Mouse (Mus musculus) liver, embryonic 14.5 days (tissue): ENCODE results near the gene Zmiz1. TPM values are rescaled to one million over a fixed set of nuclear protein-coding genes. Genes with fewer than 3 reads are reported as not detected.

Experiments used
- ATAC-seq: fragments of 200-750 bp; cut with Nextera tagmentation; 2 replicates; pipeline ENCODE4 v1.8.0; 2017; ENCODE audit warnings: moderate number of reproducible peaks, mild to moderate bottlenecking, moderate library complexity; ENCODE audit not compliant: insufficient read depth
- DNase-seq, 3 experiments: peaks; one replicate each; pipeline ENCODE4 v3.0.0-alpha.2; 2012 to 2013; ENCODE audit warnings: low read depth in 3 of 3, low spot score in 3 of 3
- H3K27ac ChIP-seq: fragments of 300-500 bp; sonication (generic); 2 replicates; pipeline ENCODE4 v1.5.1; 2014; ENCODE audit warnings: moderate library complexity, mild to moderate bottlenecking, control low read depth, inconsistent platforms
- H3K27me3 ChIP-seq: fragments of 300-500 bp; sonication (generic); 2 replicates; pipeline ENCODE4 v1.6.1; 2014; ENCODE audit warnings: mild to moderate bottlenecking, low read length, moderate library complexity; ENCODE audit not compliant: control insufficient read depth, insufficient read depth
- H3K36me3 ChIP-seq: fragments of 300-500 bp; sonication (generic); replicated peaks from 2 replicates; pipeline ENCODE4 v1.6.1; 2014; ENCODE audit warnings: low read depth; ENCODE audit not compliant: control insufficient read depth, insufficient read depth
- H3K4me1 ChIP-seq, 2 experiments: fragments of 200-500 bp in 1 of 2; fragments of 300-500 bp in 1 of 2; sonication (generic) in 1 of 2; replicated peaks; 2 replicates each; pipeline ENCODE4 v1.6.1; 2012 to 2014; ENCODE audit warnings: antibody characterized with exemption in 1 of 2, inconsistent platforms in 1 of 2, low read length in 1 of 2; ENCODE audit not compliant: control insufficient read depth in 2 of 2, insufficient read depth in 2 of 2
- H3K4me2 ChIP-seq: fragments of 300-500 bp; sonication (generic); 2 replicates; pipeline ENCODE4 v1.6.1; 2014; ENCODE audit warnings: low read depth, mild to moderate bottlenecking, control low read depth, moderate library complexity
- H3K4me3 ChIP-seq, 2 experiments: fragments of 200-500 bp in 1 of 2; fragments of 300-500 bp in 1 of 2; sonication (generic) in 1 of 2; 2 replicates each; pipeline ENCODE4 v1.5.1; 2012 to 2014; ENCODE audit warnings: low read depth in 2 of 2, low read length in 2 of 2, mild to moderate bottlenecking in 2 of 2, control low read depth in 1 of 2, inconsistent platforms in 1 of 2, moderate library complexity in 1 of 2; ENCODE audit not compliant: insufficient read depth in 1 of 2
- H3K9ac ChIP-seq: fragments of 300-500 bp; sonication (generic); replicated peaks from 2 replicates; pipeline ENCODE4 v1.6.1; 2014; ENCODE audit warnings: mild to moderate bottlenecking, control low read depth, moderate library complexity
- H3K9me3 ChIP-seq: fragments of 300-500 bp; sonication (generic); 2 replicates; pipeline ENCODE4 v1.6.1; 2016; ENCODE audit warnings: low read length, mixed read lengths; ENCODE audit not compliant: control insufficient read depth
- CTCF ChIP-seq: IDR thresholded peaks from 2 replicates; pipeline ENCODE4 v1.5.1; 2016; ENCODE audit warnings: antibody characterized with exemption, low read depth, control low read depth
- EP300 ChIP-seq: IDR thresholded peaks from 2 replicates; pipeline ENCODE4 v1.6.1; 2016; ENCODE audit warnings: antibody characterized with exemption, low read depth
- WGBS: fragments of 180-500 bp; shearing (Covaris S2); extraction: QIAGEN DNeasy Blood & Tissue Kit; methylation state at CpG from one replicate; pipeline ENCODE4 v1.1.7; 2014; ENCODE audit not compliant: insufficient replicate concordance; 5-methylcytosine and 5-hydroxymethylcytosine counted together
- polyA plus RNA-seq, 2 experiments: library from polyadenylated mRNA; depleted of rRNA in 1 of 2; stranded (reverse) in 1 of 2; unstranded in 1 of 2; fragments of >200 nt; fragmentation: Nextera tagmentation in 1 of 2; extraction: Ambion mirVana in 1 of 2; gene quantifications; 2 replicates each; pipeline versions ENCODE4 v1.2.1 to v1.2.3; 2012 to 2014

Gene Zmiz1
- polyA plus RNA-seq, 2 experiments, result 3.4 to 4.0 TPM

DNA sequence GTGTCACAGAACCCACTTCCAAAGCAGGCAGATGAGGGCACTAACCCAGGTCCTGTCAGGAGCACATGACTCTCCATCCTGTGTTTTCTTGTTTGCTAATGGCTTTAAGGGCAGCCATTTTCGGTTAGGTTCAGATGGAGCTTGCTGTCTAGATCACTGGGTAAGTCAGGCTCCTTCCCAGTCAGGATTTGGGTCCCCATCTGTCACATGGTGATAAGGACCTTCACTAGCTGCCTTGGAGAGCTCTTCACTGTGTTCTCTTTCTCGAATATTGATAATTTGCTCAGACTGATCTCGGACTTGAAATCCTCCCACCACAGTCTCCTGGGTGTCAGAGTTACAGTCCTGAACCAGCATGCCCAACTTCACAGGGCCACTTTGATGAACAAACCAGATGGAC is 35.8 kb downstream of the Zmiz1 start:
- H3K9me3 ChIP-seq, result no peaks in the 10 kb centered on the region
- no peak overlapping the region for H3K4me3 ChIP-seq
- H3K27ac ChIP-seq, result peak overlapping the region; percentile 9
- no peak for TF ChIP-seq CTCF
- TF ChIP-seq EP300, result peak; percentile 58
- no peaks in the 10 kb centered on the region for H3K36me3 ChIP-seq
- no peak overlapping the region; the same call in 1 of the 2 replicates for H3K4me2 ChIP-seq
- ATAC-seq (peak; percentile 76), DNase-seq (peak; percentile 56 to 63 (median 59))
- no peaks in the 10 kb centered on the region for H3K27me3 ChIP-seq
- H3K4me1 ChIP-seq, result peaks cover 46 to 59% of the 10 kb centered on the region in 2 experiments
- 12% methylated on average over 3 of the region's 3 CpGs for WGBS
- H3K9ac ChIP-seq, result no peak overlapping the region

DNA sequence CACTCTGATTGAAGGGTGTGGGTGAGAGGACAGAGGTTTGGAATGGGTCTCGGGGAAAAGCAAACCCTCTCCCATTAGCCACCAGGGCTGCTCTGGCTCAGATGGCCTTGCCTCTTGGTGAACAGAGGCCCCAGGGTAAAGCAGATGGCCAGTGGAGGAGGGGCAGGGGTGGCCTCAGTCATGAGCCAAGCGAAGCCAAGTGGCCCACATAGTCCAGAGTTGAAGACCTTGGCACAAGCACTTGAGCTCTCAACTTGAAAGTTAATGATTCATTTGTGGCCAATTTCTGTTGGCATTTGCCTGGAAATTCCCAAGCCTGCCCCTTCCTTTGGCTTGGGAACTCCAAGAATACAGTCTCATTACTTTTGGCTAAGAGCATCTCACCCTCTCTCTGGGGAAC is 37.1 kb downstream of the Zmiz1 start:
- Histone ChIP-seq H3K4me2 (no peak overlapping the region), H3K36me3 (no peaks in the 10 kb centered on the region), H3K9ac (no peak overlapping the region), H3K27me3 (no peaks in the 10 kb centered on the region), H3K27ac (no peak overlapping the region), H3K9me3 (no peaks in the 10 kb centered on the region), H3K4me3 (no peak overlapping the region), H3K4me1 (peaks cover 47 to 57% of the 10 kb centered on the region in 2 experiments)
- 72% methylated on average over 2 of the region's 2 CpGs for WGBS
- no peak for TF ChIP-seq CTCF
- TF ChIP-seq EP300, result no peak
- ATAC-seq (no peak), DNase-seq (no peak)

DNA sequence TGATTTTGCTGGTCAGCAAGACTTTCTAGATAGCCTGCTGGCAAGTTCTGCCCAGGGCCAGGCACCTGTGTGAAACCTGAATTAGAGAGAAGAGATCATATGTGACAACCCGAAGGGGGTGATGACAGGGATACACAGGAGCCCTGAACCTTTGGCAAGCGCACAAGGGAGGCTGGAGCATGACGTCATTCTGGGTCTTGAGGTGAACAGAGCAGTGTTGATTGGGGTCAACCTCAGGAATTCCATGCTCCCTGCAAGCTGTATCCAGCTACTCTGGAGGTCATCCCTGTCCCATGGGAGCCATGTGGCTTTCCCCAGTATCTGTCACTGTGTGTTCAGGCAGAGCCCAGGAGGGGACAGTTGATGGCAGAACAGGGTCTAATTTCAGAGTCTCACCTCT is 38.0 kb downstream of the Zmiz1 start:
- H3K27ac ChIP-seq, result no peak overlapping the region
- TF ChIP-seq EP300 (no peak), CTCF (no peak)
- H3K27me3 ChIP-seq, result no peaks in the 10 kb centered on the region
- no peaks in the 10 kb centered on the region for H3K9me3 ChIP-seq
- WGBS, result 82% methylated on average over 3 of the region's 3 CpGs
- H3K4me2 ChIP-seq, result no peak overlapping the region
- peaks cover 38 to 54% of the 10 kb centered on the region in 2 experiments for H3K4me1 ChIP-seq
- no peak for DNase-seq
- ATAC-seq, result no peak
- no peak overlapping the region for H3K4me3 ChIP-seq
- no peaks in the 10 kb centered on the region for H3K36me3 ChIP-seq
- H3K9ac ChIP-seq, result no peak overlapping the region

DNA sequence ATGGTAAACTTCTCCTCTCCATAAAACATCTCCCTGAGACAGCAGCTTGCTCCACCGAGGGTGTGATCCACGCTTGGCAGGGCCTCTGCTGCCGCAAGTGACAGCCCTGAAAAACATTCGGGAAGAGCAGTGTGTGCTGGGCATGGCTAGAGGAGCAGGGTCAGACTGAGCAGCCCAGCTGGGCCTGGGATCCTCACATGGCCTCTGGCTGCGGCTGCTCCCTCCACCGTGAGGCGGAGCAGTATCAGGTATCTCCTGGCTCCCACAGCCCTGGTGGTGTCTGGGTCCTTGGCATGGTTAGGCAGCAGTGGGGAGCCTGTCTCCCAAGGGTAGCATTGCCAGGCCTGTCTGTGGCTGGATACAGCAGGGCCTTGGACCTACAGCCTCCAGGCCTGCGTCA is 38.6 kb downstream of the Zmiz1 start:
- H3K36me3 ChIP-seq, result no peaks in the 10 kb centered on the region
- no peak overlapping the region for H3K9ac ChIP-seq
- ATAC-seq (no peak), DNase-seq (no peak)
- H3K27me3 ChIP-seq, result no peaks in the 10 kb centered on the region
- no peaks in the 10 kb centered on the region for H3K9me3 ChIP-seq
- H3K4me2 ChIP-seq, result no peak overlapping the region
- peaks cover 32 to 48% of the 10 kb centered on the region in 2 experiments for H3K4me1 ChIP-seq
- TF ChIP-seq CTCF (no peak), EP300 (no peak)
- H3K27ac ChIP-seq, result no peak overlapping the region
- 63% methylated on average over 8 of the region's 8 CpGs for WGBS
- no peak overlapping the region for H3K4me3 ChIP-seq

DNA sequence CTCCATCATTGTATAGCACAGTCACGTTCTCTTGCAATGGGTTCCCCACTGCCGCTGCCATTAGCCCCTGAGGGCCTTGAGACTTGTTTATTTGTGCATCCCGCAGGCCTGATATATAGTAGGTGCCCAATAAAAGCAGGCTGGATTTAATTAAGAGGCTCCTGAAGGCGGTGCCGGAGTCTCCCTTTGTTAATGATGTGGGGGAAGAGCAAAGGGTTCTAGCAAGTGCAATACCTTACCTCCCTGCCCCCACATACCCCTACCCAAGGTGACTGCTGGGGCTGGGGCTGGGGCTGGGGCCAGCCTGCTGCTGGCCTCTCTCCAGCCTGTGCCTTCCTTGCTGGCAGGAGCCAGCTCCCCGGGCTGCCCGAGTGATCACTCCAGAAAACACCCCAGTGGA is 39.4 kb downstream of the Zmiz1 start:
- Histone ChIP-seq H3K4me1 (peaks cover 25 to 41% of the 10 kb centered on the region in 2 experiments), H3K9me3 (no peaks in the 10 kb centered on the region), H3K9ac (no peak overlapping the region), H3K4me2 (no peak overlapping the region), H3K27ac (no peak overlapping the region), H3K36me3 (no peaks in the 10 kb centered on the region), H3K27me3 (no peaks in the 10 kb centered on the region), H3K4me3 (no peak overlapping the region)
- TF ChIP-seq EP300, result no peak
- TF ChIP-seq CTCF, result no peak
- 73% methylated on average over 7 of the region's 7 CpGs for WGBS
- ATAC-seq, result no peak
- no peak for DNase-seq
